Mouse (Mus musculus) cerebellum, postnatal 14 days (tissue): Measurements from ENCODE around the gene Olfr785.
"Not testable (repeated sequence)": the region's sequence is repeated elsewhere in the genome, so short reads cannot be mapped to it uniquely, and the experiment has no call there.

Source experiments
- DNase-seq, 2 experiments: peaks; one replicate each; pipeline ENCODE4 v3.0.0; 2021; ENCODE audit warnings: mixed read lengths in 2 of 2

Gene Olfr785

GRCm38 (mm10) chr10:129405126-129405525, at the start of gene Olfr785:
Gene Olfr785 (plus strand): TSS chr10:129405426.
- no peak for DNase-seq

GRCm38 (mm10) chr10:129356496-129356895, 48.7 kb upstream of the Olfr785 start:
- not testable (repeated sequence) for DNase-seq

- no peak for DNase-seq
Observed at GRCm38 (mm10) chr10:129357307-129357706, 47.9 kb upstream of the Olfr785 start.

GRCm38 (mm10) chr10:129374051-129374450, 31.2 kb upstream of the Olfr785 start:
- not testable (repeated sequence) for DNase-seq

GRCm38 (mm10) chr10:129383783-129384182, 21.4 kb upstream of the Olfr785 start, which contains the start of gene Olfr784:
Gene Olfr784 (plus strand): TSS chr10:129384083.
- no peak for DNase-seq

GRCm38 (mm10) chr10:129400892-129401291, 4.3 kb upstream of the Olfr785 start:
- no peak for DNase-seq

GRCm38 (mm10) chr10:129427006-129427405, 21.8 kb downstream of the Olfr785 start, which contains the start of gene Olfr786:
Gene Olfr786 (plus strand): TSS chr10:129427306.
- DNase-seq, result no peak
